Mouse (Mus musculus) neutrophil, adult 5-6 weeks (primary cell): ENCODE data around the gene Cep68. TPM values are rescaled to one million over a fixed set of nuclear protein-coding genes. Genes with fewer than 3 reads are reported as not detected.

Experiments
- ATAC-seq: fragments of 151-379, 151-347 bp; 2 replicates; pipeline ENCODE4 v1.8.0; 2017; ENCODE audit warnings: mild to moderate bottlenecking, moderate TSS enrichment; ENCODE audit not compliant: insufficient number of reproducible peaks, poor library complexity, low FRiP score, severe bottlenecking; ENCODE audit errors: extremely low read depth
- total RNA-seq: library from RNA; stranded (forward); fragments of 200-1000 nt; gene quantifications from 2 replicates; pipeline ENCODE4 v1.2.3, GENCODE M21; 2017

The Cep68 gene
- total RNA-seq, 1 experiment from 2014 or later, result 34.4 TPM

- ATAC-seq, result no peak
Measured at GRCm38 (mm10) chr11:20211838-20212237, 37.4 kb downstream of the Cep68 start.

DNA sequence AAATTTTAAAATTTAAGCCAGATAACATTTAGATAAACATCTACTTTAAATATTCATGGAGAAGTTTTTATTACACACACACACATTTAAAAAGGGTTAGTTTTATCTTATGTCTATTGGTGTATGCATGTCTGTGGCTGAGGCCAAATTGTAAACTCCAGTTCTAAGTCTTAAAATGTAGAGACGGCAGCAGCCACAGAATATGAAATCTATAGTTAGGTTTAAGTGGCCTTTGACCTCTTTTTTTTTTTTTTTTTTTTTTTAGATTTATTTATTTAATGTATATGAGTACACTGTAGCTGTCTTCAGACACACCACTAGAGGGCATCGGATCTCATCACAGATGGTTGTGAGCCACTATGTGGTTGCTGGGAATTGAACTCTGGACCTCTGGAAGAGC, 41.6 kb downstream of the Cep68 start:
- ATAC-seq, result no peak

GRCm38 (mm10) chr11:20206626-20207223, 42.5 kb downstream of the Cep68 start:
- ATAC-seq, result no peak

DNA sequence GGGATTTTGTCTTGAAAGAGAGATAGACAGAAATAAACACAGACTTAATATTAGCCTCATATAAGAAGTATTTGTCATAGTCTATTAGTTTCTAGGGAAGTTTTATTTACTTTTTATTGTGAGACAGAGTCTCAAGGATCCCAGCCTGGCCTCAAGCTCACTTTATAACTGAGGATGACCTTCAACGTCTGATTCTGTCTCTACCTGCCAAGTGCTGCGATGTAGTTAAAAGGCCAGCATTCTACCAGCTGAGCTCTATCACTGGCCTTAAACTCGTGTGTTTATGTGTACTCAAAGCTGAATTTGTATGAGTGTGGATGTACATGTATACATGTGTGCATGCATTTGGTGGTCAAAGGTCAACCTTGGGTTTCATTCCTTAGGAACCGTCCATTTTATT, 43.7 kb downstream of the Cep68 start:
- ATAC-seq, result no peak

- ATAC-seq, result no peak
Measured at GRCm38 (mm10) chr11:20204870-20205446, 44.3 kb downstream of the Cep68 start.

- ATAC-seq, result no peak
Measured at GRCm38 (mm10) chr11:20204321-20204720, 44.9 kb downstream of the Cep68 start.

DNA sequence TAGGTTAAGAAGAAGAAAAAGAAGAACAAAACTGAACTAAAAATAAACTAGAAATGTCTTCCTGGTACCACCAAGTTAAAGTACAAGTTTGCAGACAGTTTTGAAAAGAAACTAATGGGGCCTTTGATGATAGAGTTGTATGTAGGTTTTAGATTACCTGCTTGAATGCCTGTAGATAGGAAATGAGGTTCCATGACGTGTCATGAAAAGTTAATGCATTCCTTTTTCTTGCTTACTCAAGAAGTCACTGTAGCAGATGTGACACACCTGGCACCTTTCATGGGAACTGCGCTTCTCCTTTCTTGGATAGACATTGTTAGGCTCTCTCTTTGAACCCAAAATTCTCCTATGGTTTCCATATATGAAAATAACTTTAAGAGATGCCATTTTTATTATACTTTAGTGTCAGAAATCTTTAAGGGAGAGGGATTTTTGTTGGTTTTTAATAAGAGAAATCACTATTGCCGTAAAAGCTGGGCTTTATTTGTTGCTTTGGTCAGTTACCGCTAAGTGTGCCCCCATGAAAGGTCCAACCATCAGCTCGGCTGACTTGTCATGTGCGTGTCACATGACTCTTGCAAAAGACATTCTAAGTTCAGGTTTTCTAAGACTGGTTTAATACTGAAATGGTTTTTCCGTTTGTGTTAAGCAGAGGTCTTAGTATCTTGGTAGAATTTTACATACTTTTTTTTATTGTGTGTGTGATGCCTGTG, 46.8 kb downstream of the Cep68 start:
- ATAC-seq, result no peak

GRCm38 (mm10) chr11:20201661-20202101, 47.5 kb downstream of the Cep68 start:
- no peak for ATAC-seq

DNA sequence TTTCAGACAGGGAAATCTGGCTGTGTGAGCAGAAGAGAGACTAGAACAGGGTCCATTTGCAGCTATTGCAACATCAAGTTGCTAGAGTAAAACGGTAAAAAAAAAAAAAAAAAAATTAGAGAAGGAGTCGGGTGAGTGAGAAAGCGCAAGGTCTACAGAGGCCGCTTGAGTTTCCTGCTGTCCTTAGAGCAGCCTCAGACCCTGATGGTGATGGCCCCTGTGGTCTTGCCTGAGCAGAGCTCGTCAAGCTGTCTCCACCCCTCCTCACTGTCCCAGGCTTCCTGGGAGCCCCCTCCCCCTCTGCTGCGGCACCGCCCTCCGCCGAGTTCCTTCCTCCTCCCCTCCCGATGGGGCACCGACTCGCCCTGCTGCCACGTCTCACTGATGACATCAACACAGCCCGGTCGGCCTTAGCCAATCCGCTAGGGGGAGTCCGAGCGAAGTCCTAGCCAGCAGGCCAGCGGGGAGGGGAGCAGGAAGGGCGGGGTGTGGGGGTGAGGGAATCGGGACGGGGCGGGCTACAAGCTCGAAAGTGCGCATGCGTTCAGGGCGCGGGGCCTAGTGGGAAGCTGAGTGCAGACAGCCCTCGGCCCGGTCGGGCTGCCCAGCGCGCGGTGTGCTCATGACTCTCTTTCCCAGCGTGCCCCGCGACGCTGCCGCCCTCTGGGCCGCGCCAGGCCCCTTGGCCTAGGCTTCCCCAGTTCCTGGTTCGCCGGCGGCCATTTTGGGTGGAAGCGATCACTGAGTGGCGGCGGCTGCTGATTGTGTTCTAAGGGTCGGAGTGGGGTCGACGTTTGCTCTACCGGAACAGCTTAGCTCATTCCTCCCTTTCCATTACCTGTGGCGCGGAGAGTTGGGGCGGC, 48.3 kb downstream of the Cep68 start, which contains the start of gene Rab1a:
TSS of gene Rab1a (plus strand) at position 720 of the 863 bp plus-strand sequence.
- peak; percentile 92 for ATAC-seq

DNA sequence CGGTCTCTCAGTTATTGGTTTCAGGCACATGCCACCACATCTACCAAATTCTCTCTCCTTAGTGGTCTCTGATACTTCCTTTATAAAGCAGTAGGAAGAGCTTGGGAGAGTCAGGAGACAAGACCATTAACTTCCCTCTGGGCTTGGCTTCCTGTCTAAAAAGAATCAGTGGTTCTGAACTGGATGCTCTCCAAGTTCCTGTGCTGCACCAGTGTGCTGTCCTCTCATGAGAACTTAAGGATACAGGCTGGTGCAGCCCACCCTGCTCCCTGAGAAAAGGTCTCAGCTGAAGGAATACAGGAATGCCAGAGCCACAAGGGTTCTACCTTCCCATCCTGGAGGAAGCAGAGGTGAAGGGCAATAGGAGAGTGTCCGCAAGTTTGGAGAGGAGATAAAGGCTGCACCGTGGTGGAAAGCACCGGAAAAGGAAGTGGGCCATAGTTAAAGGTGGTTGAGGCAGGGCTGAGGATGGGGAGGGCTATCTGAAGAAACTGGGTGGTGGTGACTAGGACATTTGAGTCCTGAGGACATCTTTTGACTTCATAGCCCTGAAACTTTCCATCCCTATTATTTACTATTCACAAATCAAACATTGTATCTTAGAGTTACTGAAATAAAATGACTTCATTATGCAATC, 56.0 kb downstream of the Cep68 start:
- ATAC-seq, result no peak

- no peak for ATAC-seq
Measured at GRCm38 (mm10) chr11:20187271-20187670, 62.0 kb downstream of the Cep68 start.

Other genes starting within 250 kb of the Cep68 start
- 376 and 392 TPM in 2 replicates for gene Actr2, start 136.5 kb downstream of the Cep68 start, total RNA-seq
- 93.7 and 116 TPM in 2 replicates for gene Rab1a, start 48.0 kb downstream of the Cep68 start, total RNA-seq
- gene Slc1a4, start 83.3 kb upstream of the Cep68 start, total RNA-seq, result 0.12 TPM in 1 of 2 replicates, not detected in the other